Mouse (Mus musculus) frontal cortex, adult 2 months (tissue): ENCODE data around the gene Slc4a4. TPM values are rescaled to one million over a fixed set of nuclear protein-coding genes. Genes with fewer than 3 reads are reported as not detected.

Experiments
- DNase-seq, 2 experiments: peaks; one replicate each; pipeline ENCODE4 v3.0.0; 2022; ENCODE audit warnings: low spot score in 1 of 2; ENCODE audit errors: extremely low spot score in 1 of 2
- polyA plus RNA-seq: library from polyadenylated mRNA; depleted of rRNA; stranded (reverse); fragments of >200 nt; gene quantifications from 2 replicates; pipeline ENCODE4 v1.2.3, GENCODE M21; 2012

Gene Slc4a4
- polyA plus RNA-seq, 1 experiment, result 73.9 TPM

DNA sequence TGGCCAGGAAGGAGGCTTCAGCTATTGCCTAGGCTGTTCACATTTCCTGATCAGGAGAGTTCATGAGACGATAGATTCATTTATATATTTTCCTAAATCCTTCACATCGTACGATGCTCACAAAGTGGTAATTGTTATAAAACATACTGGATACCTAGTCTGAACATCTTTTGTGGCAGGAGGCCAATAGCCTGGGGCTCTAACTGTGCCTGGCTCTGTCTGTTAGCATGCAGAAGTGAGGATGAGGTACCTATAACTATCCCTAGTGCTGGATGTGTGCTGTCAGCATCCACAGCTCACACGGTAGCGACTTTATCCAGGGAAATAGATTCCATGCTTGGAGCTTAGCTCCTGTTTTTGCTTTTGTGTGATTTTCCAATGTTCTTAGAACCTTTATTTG lies 28.5 kb downstream of the Slc4a4 start:
- no peak for DNase-seq

DNA sequence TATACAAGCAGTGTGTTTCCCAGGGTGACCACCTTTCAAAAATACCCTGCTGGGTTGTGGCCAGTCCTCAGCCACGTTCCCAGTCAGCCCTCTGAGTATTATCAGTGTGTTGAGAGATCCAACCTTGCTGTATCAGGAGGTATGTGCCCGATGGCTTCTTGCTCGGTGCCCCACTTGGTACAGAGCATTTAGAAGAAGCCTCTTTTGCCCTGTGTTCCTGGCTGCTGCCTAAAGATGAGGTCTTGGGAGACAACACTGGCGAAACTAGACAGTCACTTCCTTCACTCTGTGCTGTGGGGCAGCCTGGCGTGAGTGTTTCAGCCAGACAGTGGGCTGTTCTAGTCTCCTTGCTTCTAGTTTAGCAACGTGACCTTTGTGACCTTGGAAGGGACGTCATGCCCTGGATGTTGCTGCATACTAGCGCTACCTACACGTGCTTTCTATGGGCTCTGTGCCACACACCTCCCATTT lies 29.9 kb downstream of the Slc4a4 start:
- no peak for DNase-seq

DNA sequence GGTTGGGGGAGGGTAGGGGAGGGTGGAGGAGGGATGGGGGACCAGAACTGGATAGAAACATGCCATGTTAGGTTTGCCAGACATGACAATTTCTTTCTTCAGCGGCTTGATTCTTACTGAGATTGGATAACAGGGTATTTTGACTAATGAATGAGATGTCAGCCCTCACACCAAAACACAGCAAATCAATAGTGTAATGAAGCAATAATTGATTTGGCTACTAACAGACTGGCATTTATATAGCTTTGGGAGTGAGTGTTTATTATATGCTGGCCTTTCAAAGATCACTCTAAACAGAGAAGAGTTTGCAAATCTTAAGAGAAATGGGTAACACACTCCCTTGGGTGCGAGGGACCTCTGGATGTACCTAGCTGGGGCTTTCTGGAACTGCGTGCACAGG lies 30.6 kb downstream of the Slc4a4 start:
- DNase-seq, result no peak

DNA sequence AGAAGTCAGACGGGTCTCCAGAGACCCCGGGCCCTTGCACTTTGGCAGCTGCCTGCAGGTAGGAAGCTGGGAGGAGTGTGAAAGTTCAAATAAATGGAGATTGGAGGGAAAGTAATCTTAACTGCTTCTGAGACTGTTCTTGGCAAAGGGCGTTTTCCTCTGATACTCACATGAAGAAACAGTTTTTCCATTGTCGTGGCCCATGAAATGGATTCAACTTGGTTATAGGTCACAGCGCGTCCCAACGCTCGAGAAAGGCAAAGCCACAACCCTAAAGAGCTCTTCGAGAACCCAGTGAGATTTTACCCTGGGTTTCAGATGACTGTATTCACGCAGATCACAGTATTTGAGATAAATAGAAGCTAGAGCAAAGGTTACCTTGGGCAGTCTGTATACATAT lies 31.0 kb downstream of the Slc4a4 start:
- DNase-seq, result no peak

DNA sequence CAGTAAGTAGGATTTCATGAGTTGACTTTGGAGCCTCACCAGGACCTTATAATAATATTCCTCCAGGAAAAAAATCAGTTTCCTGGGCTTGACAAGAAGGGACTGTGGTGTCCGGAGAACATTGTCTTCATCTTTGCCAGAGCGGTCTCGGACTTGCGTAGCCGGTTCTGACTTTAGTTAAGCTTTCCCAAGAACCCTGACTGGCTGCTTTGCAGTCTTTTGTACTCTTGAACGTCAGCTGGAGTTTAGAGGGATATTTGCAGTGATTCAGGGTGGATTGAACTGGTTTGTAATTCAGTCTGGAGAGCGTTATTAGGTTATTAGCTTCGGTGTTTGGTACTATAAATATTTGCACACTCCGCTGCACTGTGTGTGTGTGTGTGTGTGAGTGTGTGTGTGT lies 31.9 kb downstream of the Slc4a4 start:
- no peak for DNase-seq

DNA sequence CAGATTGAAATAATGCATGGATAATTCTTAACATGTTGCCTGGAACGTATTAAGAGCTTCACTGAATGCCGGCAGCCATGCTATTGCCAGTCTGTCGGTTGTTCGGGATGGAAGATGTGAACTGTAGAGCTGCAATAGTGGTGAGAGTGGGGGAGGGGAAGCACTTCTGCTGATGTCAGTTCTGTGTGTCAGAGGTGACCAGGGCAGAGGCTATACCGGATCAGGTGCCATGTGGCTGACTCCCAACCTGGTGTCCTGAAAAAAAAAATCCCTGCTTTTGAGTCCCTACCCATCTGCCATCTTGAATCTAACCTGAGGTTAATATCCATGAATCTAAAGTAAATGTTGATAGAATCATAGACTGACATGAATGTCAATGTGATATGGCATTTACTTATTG lies 39.0 kb downstream of the Slc4a4 start:
- DNase-seq, result no peak

DNA sequence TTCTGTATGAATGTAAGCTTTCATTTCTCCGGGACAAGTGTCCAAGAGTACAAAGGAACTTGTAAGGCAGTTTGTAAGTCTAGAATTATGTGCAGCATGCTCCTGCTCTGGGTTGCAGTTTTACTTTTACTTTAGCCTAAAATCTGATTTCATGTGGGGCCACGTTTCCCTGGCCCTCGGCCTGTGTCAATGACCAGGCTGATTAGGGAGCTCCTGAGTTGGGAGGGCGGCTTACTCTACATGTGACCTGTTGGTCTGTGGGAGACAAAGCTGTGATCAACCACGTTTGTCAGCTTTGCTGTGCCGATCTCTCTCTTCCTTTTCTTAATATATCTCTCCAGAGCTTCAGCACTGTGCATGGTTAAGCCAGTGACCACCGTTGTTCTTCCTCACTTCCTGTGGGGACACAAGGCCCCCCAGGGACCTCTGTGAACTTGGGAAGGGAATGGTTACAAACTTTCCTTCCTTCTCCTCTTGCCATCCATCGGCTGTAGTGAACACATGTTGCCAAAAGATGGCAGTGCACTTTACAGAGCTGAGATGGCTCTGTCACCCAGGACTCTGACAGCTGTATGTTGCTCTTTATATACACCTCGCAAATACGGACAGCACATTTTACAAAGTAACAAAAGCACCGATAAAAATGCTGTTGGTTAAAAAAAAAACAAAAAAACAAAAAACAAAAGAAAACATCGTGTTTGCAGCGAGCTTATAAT lies 41.7 kb downstream of the Slc4a4 start:
- peak in 1 of 2 experiments; percentile 76 for DNase-seq

DNA sequence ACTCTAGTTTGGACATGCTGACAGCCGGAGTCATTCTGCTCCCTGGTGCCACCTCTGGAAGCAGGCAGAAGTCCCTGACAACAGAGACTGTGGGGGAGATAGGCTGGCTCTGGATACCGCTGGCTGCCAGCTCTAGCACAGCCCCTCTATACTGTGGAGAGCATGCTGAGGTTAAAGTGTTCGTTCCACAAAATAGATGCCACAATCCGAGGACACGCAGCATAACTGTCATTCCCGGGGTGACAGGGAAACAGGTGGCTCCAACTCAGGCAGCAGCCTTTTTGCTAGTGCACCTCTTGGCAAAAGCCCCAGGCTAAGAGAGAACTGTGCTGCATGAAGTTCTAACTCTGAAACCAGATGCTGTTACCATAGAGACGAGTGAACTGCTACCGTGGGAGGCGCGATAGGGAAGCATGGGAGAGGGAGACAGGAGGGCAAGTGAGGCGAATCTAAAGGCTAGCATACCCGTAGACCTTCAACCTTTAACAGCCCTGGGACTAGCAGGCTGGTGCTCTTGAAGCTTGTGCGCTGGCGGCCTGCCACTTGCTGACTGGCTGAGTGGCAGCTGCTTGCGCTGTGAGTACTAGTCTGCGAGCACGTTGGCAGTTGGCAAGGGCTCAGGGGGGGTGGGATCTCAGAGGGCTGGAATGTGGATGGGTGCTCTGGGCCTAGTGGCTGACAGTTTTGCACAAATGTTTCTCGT lies 42.9 kb downstream of the Slc4a4 start:
- peak; percentile 80 to 83 for DNase-seq

DNA sequence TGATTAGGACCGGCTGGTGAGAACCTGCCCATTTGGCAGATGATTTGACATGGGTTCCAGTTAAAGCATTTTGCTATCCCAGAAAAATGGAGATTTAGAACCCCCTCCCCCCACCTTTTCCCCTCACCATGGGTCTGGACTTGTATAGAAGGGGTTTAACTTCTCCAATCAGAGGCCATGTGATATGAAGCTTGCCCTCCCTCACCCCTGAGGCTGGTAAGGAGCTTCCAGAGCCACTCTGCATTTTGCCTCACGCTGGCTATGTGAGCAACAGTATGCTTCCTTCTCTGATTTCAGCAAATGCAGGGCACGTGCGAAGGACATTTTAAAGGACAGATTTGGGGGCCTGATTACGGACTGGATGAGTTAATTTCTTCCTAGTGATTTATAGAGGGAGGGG lies 43.5 kb downstream of the Slc4a4 start:
- DNase-seq, result no peak

DNA sequence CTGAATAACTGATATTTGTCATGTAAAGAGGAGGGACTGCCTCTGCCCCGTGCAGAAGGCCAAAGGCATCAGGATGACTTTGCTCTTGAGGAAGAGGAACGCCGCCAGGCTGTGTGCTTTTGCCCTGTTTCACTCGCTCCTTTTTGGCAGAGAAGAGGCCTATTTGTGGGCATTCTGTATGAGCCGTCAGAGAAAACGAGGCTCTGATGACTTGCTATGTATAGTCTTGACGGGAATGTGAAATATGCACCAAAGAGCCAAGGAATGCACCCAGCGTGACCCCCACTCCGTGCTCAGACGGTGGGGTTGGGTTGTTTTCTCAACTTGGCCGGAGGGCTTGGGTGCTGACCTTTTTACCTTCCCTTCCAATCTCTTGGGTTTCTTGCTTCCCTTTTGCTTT lies 44.0 kb downstream of the Slc4a4 start:
- DNase-seq, result no peak

DNA sequence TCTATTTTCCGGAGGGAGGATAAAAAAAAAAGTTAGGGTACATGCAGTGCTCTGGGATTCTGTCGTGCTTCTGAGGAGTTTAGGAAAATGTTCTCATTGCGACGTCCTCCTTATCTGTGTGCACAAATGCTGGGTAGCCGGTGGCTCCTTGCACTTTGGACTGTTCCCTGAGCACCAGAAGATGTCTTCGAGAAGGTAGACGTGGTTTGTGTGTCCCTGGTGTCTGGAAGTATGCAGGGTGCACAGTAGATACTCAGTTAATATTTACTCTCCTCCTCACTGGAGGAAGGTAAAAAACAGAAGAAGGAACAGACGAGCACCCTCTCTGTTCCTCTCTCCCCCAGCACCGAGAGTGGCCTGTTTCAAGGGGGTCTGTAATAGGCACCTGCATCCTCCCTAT lies 44.6 kb downstream of the Slc4a4 start:
- no peak for DNase-seq

DNA sequence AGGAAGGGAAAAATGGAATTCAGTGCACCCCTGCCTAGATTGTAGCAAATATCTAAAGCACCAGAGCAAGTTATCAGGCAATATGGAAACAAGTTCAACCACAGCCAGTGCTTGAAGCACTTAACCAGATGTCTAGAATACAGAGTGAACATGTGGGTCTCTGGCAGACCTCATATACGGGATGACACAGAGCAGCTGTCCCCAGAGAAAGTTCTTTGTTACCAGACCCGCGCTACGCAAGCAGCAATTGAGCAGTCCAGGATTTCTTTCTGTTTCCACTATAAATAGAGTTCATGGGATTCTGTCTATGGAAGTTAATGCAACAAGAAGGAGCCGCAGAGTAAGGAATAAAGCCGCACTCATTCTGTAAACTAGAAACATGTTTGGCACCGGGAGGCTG lies 46.8 kb downstream of the Slc4a4 start:
- DNase-seq, result no peak

DNA sequence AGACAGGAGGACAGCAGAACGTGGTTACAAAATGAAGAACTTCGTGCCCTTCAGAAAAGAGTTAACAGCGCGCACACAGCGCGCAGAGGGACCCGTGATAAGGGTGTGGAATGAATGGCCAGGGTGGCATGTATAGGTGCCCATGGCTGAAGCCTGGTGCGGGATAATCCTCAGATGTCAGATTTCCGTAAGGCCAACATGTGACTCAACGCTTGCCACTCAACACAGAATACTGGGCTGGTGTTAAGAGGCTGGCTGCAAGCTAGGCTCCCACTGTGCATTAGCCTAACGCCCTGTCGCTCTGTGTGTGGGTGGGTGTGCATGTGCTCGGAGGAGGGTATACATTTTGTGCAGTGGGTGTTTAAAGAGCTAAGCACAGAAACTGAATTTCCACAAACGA lies 47.3 kb downstream of the Slc4a4 start:
- DNase-seq, result peak; percentile 63 to 76

DNA sequence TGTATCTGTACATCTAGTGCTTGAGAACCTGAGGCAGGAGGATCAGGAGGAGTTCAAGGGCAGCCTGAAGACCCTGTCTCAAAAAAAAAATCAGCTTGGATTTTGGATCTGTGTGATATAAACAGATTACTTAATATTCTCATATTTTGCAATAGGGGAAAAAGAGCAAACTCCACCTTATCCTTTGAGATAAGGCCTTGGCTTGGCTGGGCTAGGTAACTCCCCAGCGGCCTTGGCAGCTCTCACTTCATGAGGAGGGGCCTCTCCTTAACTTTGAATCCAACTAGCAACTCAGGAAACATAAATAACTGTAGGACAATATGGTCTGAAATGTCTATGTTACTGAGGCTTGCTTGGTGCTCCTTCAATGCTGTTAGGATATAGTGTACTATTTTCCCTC lies 51.6 kb downstream of the Slc4a4 start:
- no peak for DNase-seq

DNA sequence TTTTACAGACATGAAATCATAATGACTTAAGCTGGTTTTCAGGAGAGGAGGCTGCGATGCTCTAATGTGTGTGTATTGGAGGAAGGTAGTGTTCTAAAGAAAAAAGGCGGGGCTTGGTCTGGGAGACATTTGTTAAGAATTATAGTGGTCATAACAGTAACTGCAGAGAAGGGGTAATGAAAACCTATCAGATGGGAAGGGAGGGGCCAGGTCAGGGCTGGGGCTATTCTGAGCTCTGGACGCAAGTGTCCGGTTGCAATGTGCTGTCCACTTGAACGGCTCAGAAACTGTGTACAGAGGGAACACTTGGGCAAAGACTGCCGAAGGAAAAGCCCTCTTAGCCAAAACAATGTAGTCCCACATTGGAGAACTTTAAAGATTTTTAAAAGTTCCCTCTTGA lies 52.5 kb downstream of the Slc4a4 start:
- DNase-seq, result no peak

DNA sequence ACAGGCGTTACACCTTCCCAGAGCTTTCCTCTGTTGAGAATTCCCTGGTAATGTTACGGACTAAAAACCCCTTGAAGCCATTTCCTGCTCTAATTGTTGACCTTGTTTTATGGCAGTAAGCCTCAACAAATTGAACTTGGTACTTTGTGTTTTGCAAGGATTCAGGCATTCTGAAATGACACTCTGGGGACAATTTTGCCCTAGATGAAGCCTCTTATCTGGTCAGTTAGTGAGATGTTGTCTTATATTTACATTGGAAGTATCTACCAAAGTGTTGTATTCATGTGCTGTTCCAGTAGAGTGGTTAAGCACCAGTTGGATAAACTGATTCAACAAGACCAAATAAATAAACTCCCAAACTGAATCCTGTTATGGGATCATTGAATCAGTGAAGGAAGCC lies 53.2 kb downstream of the Slc4a4 start:
- DNase-seq, result no peak

DNA sequence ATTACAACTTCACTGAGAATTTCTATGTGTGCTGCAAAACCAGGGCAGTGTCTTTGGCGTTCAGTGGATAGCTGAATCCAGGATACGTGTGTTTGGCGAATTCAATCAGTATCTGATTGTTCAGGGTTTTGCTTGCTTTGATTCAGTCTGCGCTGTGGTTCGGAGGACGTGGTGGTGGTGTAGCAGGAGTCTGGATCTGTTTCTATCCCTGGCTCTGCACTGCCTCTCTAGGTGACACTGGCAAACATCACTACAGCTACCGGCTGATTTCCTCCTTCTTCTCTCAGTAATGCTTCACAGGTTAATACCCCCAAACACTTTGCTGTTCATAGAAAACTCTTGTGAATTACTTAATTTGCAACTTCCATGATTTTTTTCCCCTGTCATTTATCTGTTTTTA lies 55.3 kb downstream of the Slc4a4 start:
- DNase-seq, result no peak

DNA sequence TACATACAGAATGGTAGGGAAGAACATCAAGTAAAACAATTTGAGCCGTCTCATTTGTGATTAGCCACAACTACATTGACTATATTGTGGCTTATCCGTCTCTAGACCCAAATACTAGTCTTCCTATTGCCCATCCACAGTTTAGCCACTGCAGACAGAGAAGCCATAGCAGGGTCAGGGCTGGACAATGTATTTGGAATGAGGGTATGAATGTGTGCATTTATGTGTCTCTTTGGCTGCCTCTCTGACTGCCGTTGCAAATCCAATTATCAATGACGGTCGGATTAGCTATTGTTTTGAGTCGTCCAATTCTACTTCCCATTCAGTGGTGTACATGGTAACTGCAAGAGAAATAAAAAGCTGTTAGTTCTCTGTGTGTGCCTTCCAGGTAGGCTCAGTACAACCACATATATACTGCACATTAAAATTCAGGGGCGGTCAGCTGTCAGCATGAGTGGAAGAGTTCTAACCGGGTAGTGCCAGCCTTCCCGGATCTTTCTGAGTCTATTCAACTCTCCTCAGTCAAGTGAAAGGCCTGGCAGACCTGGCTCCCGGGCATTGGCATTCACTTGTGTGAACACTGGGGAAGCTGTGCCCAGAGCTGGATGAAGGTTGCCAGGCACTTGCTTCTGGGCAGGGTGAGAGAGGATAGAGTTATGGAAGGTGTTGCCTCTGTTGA lies 59.2 kb downstream of the Slc4a4 start:
- DNase-seq, result peak in 1 of 2 experiments; percentile 55

DNA sequence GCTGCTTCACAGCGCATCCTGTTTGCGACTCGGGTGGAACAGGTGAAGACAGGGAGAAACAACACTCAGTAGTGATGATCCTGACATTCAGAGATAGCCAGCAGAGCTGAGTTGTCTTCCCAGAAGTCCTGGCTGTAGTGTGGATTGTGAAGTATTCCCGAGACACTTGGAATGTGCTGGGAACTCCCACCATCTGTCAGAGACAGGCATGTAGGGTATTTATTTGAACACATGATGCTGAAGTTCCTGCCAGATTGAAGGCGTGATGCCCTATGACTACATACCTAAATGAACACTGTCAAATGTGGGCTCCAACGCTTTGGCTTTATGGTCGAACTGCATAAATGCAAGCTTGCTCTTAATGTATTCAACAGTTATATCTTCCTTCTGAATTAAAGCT lies 63.7 kb downstream of the Slc4a4 start:
- DNase-seq, result peak in 1 of 2 experiments; percentile 48

DNA sequence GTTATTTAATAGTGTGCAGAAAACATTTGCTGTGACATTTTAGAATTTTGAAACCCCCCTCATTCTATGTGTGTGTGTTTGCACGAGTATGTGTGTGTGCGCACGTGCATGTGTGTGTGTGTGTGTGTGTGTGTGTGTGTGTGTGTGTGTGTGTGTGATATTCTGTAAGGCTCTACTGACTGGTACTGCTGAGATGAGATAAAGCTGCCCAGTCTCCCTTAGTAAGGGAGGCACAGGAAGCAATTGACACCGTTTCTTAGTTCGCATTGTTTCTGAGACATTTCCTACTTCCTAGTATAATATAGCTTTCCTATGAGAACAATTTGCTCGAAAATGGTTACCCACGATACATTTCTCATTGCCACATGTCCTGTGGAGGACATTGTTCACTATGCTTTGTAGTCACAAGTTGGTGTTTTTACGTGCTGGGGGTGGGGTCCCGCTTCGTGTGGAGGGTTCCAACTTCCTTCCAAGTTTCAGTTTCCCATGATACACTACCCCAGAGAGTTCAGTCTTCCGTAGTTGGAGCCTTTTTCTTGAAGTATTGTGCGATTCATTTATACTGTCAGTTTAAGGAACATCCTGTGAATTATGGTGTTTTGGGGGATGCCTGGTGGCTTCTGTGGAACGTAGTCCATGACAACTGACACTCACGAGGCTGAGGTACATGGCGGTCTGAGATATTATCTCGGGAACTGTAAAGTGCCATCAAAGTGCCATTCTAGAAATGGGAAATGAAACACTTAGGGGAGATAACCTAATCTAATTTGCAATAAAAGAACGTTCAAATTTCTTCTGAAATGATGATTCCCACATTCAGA lies 66.3 kb downstream of the Slc4a4 start:
- no peak for DNase-seq

DNA sequence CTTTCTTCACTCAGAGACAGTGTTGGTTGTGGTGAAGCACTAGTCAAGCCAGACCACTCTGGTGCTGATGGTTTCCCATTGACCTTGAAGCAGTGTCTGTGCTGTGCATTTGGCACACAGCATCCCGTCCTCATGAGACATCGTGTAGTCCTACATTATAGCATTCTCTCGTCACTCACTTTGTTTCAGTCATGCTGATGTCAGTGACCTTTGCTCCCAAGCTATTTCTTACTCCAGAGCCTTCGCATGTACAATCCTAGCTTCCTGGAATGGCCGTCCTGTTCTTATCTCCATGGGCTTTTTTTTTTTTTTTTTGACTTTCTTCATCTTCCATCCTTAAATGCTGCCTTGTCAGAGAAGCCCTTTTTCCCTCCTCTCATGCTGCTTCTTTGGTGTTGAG lies 71.1 kb downstream of the Slc4a4 start:
- no peak for DNase-seq
